ENCODE assay signal across 26 mouse cellular contexts in the genomic region with DNA sequence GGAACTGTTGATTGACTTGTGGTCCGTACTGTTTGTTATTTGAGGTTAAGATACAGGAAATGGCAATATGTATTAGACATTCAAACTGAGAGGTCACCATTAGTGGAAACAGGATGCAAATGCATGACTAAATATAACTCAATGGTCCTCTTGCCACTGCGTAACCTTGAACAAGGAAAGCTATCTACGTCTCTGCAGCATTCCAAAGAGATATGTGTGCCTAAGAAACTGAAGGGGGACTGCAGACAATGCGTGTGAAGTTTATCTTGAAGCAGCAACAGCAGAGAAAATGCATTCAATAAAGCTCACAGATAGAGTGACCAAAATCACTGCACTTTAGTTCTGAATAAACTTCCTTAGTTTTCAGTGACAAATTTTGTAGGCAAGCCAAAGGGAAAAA.
DNase-seq lines count a peak whose midpoint lies in the region; ATAC-seq and TF ChIP-seq lines count a peak whose summit lies in the region.
"Had no signal": no experiment of that assay in that cellular context is flagged by ENCODE, and none has a peak within 500 bp of the region (broad histone marks: within the 10 kb centered on the region; RNA-seq: fewer than 3 reads in every experiment).

No protein-coding gene starts in this region.

- H3K27ac ChIP-seq in heart, embryonic 10.5 days = 0 out of 2 replicates have a peak overlapping the region, but pooled peaks have one; percentile 29
- no peak overlapping the region for H3K27ac ChIP-seq in heart, postnatal 0 days (ENCODE audit: low read depth)
- no peak overlapping the region for H3K27ac ChIP-seq in liver, embryonic 16.5 days (ENCODE audit: low read length)
- H3K27ac ChIP-seq: forebrain, embryonic 10.5 days; forebrain, embryonic 13.5 days; hindbrain, embryonic 10.5 days; hindbrain, embryonic 13.5 days had no signal

- H3K4me3 ChIP-seq in heart, embryonic 10.5 days = no peak overlapping the region
- no peak overlapping the region for H3K4me3 ChIP-seq in heart, postnatal 0 days (ENCODE audit: low read depth, low read length)
- no peak overlapping the region for H3K4me3 ChIP-seq in liver, embryonic 16.5 days (ENCODE audit: low read depth, low read length)
- H3K4me3 ChIP-seq: forebrain, embryonic 10.5 days; forebrain, embryonic 13.5 days; hindbrain, embryonic 10.5 days; hindbrain, embryonic 13.5 days had no signal

- no peak overlapping the region for H3K9ac ChIP-seq in heart, postnatal 0 days (replicated peaks; ENCODE audit: low read depth, low read length)
- H3K9ac ChIP-seq in liver, embryonic 16.5 days (ENCODE audit: low read depth, low read length) = no peak overlapping the region
- H3K9ac ChIP-seq: forebrain, embryonic 13.5 days; hindbrain, embryonic 13.5 days had no signal

- no peak for DNase-seq in heart, embryonic 10.5 days (ENCODE audit: low spot score)
- no peak for DNase-seq in heart, postnatal 10 days
- peak; percentile 10 for DNase-seq in heart, postnatal 0 days (ENCODE audit: low spot score)
- DNase-seq in heart, adult 9 months (ENCODE audit: low spot score in 2 of 2) = no peak
- no peak for DNase-seq in liver
- DNase-seq in 416B (ENCODE audit: low read depth) = peak; percentile 39
- DNase-seq: adrenal gland, postnatal 10 days; adrenal gland, postnatal 36 days; B cell, adult 2 months; cerebellum, adult 18-20 months; cerebellum, adult 9-10 months; cerebellum, postnatal 14 days; gastrocnemius, postnatal 10 days; gastrocnemius, postnatal 36 days; heart, postnatal 36 days had no signal

- intact Hi-C loops in heart, postnatal 10 days (cut with DNase I) = loop anchor here (5.0 to 10.0 kb wide), 8 partner anchors 106 to 1346 kb away; no protein-coding TSS in a partner anchor

- H3K4me2 ChIP-seq in heart, postnatal 0 days (ENCODE audit: low read depth, low read length) = no peak overlapping the region
- H3K4me2 ChIP-seq in liver, embryonic 16.5 days (ENCODE audit: low read depth, low read length) = no peak overlapping the region
- H3K4me2 ChIP-seq: forebrain, embryonic 13.5 days; heart, embryonic 11.5 days; hindbrain, embryonic 13.5 days had no signal

- peaks cover 23% of the 10 kb centered on the region; the same call in 1 of the 2 replicates for H3K4me1 ChIP-seq in heart, embryonic 10.5 days
- H3K4me1 ChIP-seq in heart, postnatal 0 days (ENCODE audit: control insufficient read depth, insufficient read depth) = peaks cover 13% of the 10 kb centered on the region
- no peaks in the 10 kb centered on the region; the same call in 1 of the 2 replicates for H3K4me1 ChIP-seq in liver, embryonic 16.5 days (ENCODE audit: control insufficient read depth, low read depth, low read length)

- 30% methylated on average over 4 of the region's 4 CpGs for WGBS in heart, embryonic 10.5 days
- WGBS in heart, postnatal 0 days = 12% methylated on average over 4 of the region's 4 CpGs
- 11% methylated on average over 4 of the region's 4 CpGs for WGBS in liver, embryonic 16.5 days (ENCODE audit: insufficient replicate concordance)

- no peaks in the 10 kb centered on the region for H3K36me3 ChIP-seq in heart, embryonic 10.5 days
- no peaks in the 10 kb centered on the region for H3K36me3 ChIP-seq in heart, postnatal 0 days (replicated peaks; ENCODE audit: control insufficient read depth, insufficient read depth, low read length)
- H3K36me3 ChIP-seq in liver, embryonic 16.5 days (ENCODE audit: control insufficient read depth, insufficient read depth) = no peaks in the 10 kb centered on the region
- H3K36me3 ChIP-seq: forebrain, embryonic 10.5 days; G1E; hindbrain, embryonic 10.5 days; hindbrain, embryonic 13.5 days had no signal

- no peaks in the 10 kb centered on the region for H3K9me3 ChIP-seq in heart, embryonic 10.5 days
- no peaks in the 10 kb centered on the region for H3K9me3 ChIP-seq in heart, postnatal 0 days (replicated peaks; ENCODE audit: control insufficient read depth, low read length)
- no peaks in the 10 kb centered on the region for H3K9me3 ChIP-seq in liver, embryonic 16.5 days (replicated peaks; ENCODE audit: control insufficient read depth, low read length)
- H3K9me3 ChIP-seq: forebrain, embryonic 10.5 days; forebrain, embryonic 13.5 days; hindbrain, embryonic 10.5 days; hindbrain, embryonic 13.5 days had no signal

- no peak for ATAC-seq in heart, postnatal 0 days (ENCODE audit: insufficient read depth, low read depth)
- ATAC-seq in liver, embryonic 16.5 days (ENCODE audit: low read depth) = peak; percentile 55; the same call in 1 of the 2 replicates
- ATAC-seq: forebrain, embryonic 13.5 days; forebrain, embryonic 16.5 days; hindbrain, embryonic 16.5 days; Patski had no signal

- H3K27me3 ChIP-seq in heart, embryonic 10.5 days (ENCODE audit: insufficient read depth, poor library complexity, severe bottlenecking) = peaks cover 12% of the 10 kb centered on the region
- H3K27me3 ChIP-seq in heart, postnatal 0 days (ENCODE audit: control insufficient read depth, insufficient read depth, low read length) = 0 out of 2 replicates have a peak, but pooled peaks cover 3% of the 10 kb centered on the region
- H3K27me3 ChIP-seq in liver, embryonic 16.5 days (ENCODE audit: control insufficient read depth, insufficient read depth, low read depth, low read length) = peaks cover 18% of the 10 kb centered on the region
- H3K27me3 ChIP-seq: CH12.LX, Patski had no signal

- no peak for TF ChIP-seq CTCF in heart, postnatal 0 days (IDR thresholded peaks at IDR 0.05; ENCODE audit: low read depth)

- no peak for TF ChIP-seq EP300 in heart, postnatal 0 days (IDR thresholded peaks at IDR 0.05; ENCODE audit: low read depth)

Comparison
In these comparisons a context has a peak if more than half of its experiments do, and no peak if none do; other contexts are left out.
1. DNase-seq: peak in heart, postnatal 0 days (single experiment) and 416B (single experiment); none in heart, embryonic 10.5 days (single experiment), heart, postnatal 10 days (0 of 2), heart, adult 9 months (0 of 2) and liver (single experiment).